Mouse (Mus musculus) embryonic stem cell, embryonic (primary cell): Measurements from ENCODE around the gene Timm50.

Source experiments
- CTCF ChIA-PET, 4 experiments: fragments of 300-600 bp in 2 of 4; fragments of 350-600 bp in 2 of 4; sonication (Branson Sonifier 250); formaldehyde crosslinking; loops; one replicate each; lab custom pipeline; 2022; ENCODE audit warnings: inconsistent platforms in 2 of 4; lab: Charles Lee
- POLR2A ChIA-PET, 4 experiments: fragments of 300-600 bp in 2 of 4; fragments of 350-600 bp in 2 of 4; sonication (Branson Sonifier 250); formaldehyde crosslinking; loops; one replicate each; lab custom pipeline; 2022; ENCODE audit warnings: antibody characterized with exemption in 4 of 4, inconsistent platforms in 1 of 4; lab: Charles Lee

Timm50 gene

GRCm38 (mm10) chr7:28341381-28341780 is 29.5 kb upstream of the Timm50 start:
- CTCF ChIA-PET, result interaction anchor here in 1 of 4 experiments (1.4 kb wide), 1 partner anchor 9 kb away, joined by 6 read pairs; the partner anchor contains the start of gene Rps16
- POLR2A ChIA-PET, result interaction anchor here (0.6 to 50.6 kb wide), 16 partner anchors 9 to 1749 kb away, joined by 3 to 1116 read pairs (median 4); partner anchors contain the start of genes Rps16 (in 4 of the 4), Med29 (in 2 of the 4), Paf1 (in 2 of the 4) and Zfp36 (in 2 of the 4)

- CTCF ChIA-PET, result interaction anchor here (0.5 to 3.1 kb wide), 27 partner anchors 8 to 259 kb away, joined by 3 to 29 read pairs (median 4); partner anchors contain the start of genes Selenov (in 2 of the 4), Dll3 (in 1 of the 4), Gmfg (in 1 of the 4) and Med29 (in 1 of the 4)
- POLR2A ChIA-PET, result interaction anchor here (0.5 to 50.6 kb wide), 85 partner anchors 8 to 1161 kb away, joined by 3 to 1116 read pairs (median 5); partner anchors contain the start of genes Rps16 (in 4 of the 4), Dll3 (in 3 of the 4), Med29 (in 3 of the 4) and Paf1 (in 3 of the 4)
Measured at GRCm38 (mm10) chr7:28339213-28339917, 27.5 kb upstream of the Timm50 start.

GRCm38 (mm10) chr7:28338108-28338998 is 26.5 kb upstream of the Timm50 start, which contains the start of gene Supt5:
Gene Supt5 (minus strand): TSS chr7:28338746.
- ChIA-PET CTCF (interaction anchor here in 3 of 4 experiments (0.6 to 3.1 kb wide), 18 partner anchors 8 to 260 kb away, joined by 3 to 29 read pairs (median 3); partner anchors contain the start of genes Dll3 (in 1 of the 3), Med29 (in 1 of the 3), Paf1 (in 1 of the 3) and Pak4 (in 1 of the 3)), POLR2A (interaction anchor here (0.6 to 50.6 kb wide), 82 partner anchors 8 to 1160 kb away, joined by 3 to 1116 read pairs (median 5); partner anchors contain the start of genes Rps16 (in 4 of the 4), Dll3 (in 3 of the 4), Med29 (in 3 of the 4) and Paf1 (in 3 of the 4))

- ChIA-PET CTCF (interaction anchor here in 1 of 4 experiments (0.9 to 1.5 kb wide), 2 partner anchors 9 kb away, joined by 3 to 4 read pairs; no protein-coding TSS in a partner anchor), POLR2A (interaction anchor here in 3 of 4 experiments (0.9 to 50.6 kb wide), 11 partner anchors 10 to 57 kb away, joined by 3 to 1116 read pairs (median 6); partner anchors contain the start of genes Rps16 (in 3 of the 3), Med29 (in 2 of the 3), Paf1 (in 2 of the 3) and Plekhg2 (in 1 of the 3))
Measured at GRCm38 (mm10) chr7:28335471-28335870, 23.6 kb upstream of the Timm50 start.

- CTCF ChIA-PET, result interaction anchor here in 1 of 4 experiments (0.6 to 1.5 kb wide), 2 partner anchors 10 to 66 kb away, joined by 3 to 4 read pairs; no protein-coding TSS in a partner anchor
- POLR2A ChIA-PET, result interaction anchor here in 3 of 4 experiments (0.5 to 50.6 kb wide), 14 partner anchors 9 to 1145 kb away, joined by 3 to 1116 read pairs (median 6); partner anchors contain the start of genes Rps16 (in 3 of the 3), Dll3 (in 1 of the 3), Med29 (in 1 of the 3) and Paf1 (in 1 of the 3)
Measured at GRCm38 (mm10) chr7:28334534-28334933, 22.7 kb upstream of the Timm50 start.

- ChIA-PET CTCF (no interaction called here), POLR2A (interaction anchor here in 3 of 4 experiments (0.7 to 50.6 kb wide), 10 partner anchors 10 to 404 kb away, joined by 3 to 1116 read pairs (median 7); partner anchors contain the start of genes Rps16 (in 2 of the 3), Supt5 (in 2 of the 3), Med29 (in 1 of the 3) and Paf1 (in 1 of the 3))
Measured at GRCm38 (mm10) chr7:28328260-28328659, 16.4 kb upstream of the Timm50 start.

- CTCF ChIA-PET, result interaction anchor here (0.5 to 2.3 kb wide), 19 partner anchors 9 to 90 kb away, joined by 3 to 15 read pairs (median 3); partner anchors contain the start of genes Selenov (in 2 of the 4), Supt5 (in 2 of the 4) and Dll3 (in 1 of the 4)
Measured at GRCm38 (mm10) chr7:28326457-28326856, 14.6 kb upstream of the Timm50 start.

GRCm38 (mm10) chr7:28325293-28325692 is 13.4 kb upstream of the Timm50 start:
- ChIA-PET POLR2A (interaction anchor here (0.5 to 50.6 kb wide), 13 partner anchors 8 to 65 kb away, joined by 3 to 1116 read pairs (median 6); partner anchors contain the start of genes Supt5 (in 4 of the 4), Rps16 (in 2 of the 4), Med29 (in 1 of the 4) and Paf1 (in 1 of the 4)), CTCF (interaction anchor here in 2 of 4 experiments (0.5 to 2.3 kb wide), 3 partner anchors 20 to 236 kb away, joined by 3 to 12 read pairs (median 4); partner anchors contain the start of gene Dll3 (in 1 of the 2))

More at GRCm38 (mm10) chr7:28326457-28326856, 14.6 kb upstream of the Timm50 start:
- POLR2A ChIA-PET, result interaction anchor here (0.6 to 50.6 kb wide), 17 partner anchors 10 to 153 kb away, joined by 3 to 1116 read pairs (median 6); partner anchors contain the start of genes Rps16 (in 4 of the 4), Supt5 (in 4 of the 4), Med29 (in 1 of the 4) and Paf1 (in 1 of the 4)

- ChIA-PET POLR2A (interaction anchor here in 3 of 4 experiments (0.6 to 50.6 kb wide), 14 partner anchors 8 to 71 kb away, joined by 3 to 1116 read pairs (median 4); partner anchors contain the start of genes Med29 (in 3 of the 3), Paf1 (in 3 of the 3), Rps16 (in 2 of the 3) and Dll3 (in 1 of the 3)), CTCF (interaction anchor here in 1 of 4 experiments (0.6 kb wide), 1 partner anchor 12 kb away, joined by 4 read pairs; no protein-coding TSS in a partner anchor)
Measured at GRCm38 (mm10) chr7:28321974-28322720, 10.3 kb upstream of the Timm50 start.

GRCm38 (mm10) chr7:28318714-28319113 is 6.8 kb upstream of the Timm50 start:
- ChIA-PET CTCF (no interaction called here), POLR2A (interaction anchor here in 3 of 4 experiments (0.6 to 2.3 kb wide), 14 partner anchors 9 to 35 kb away, joined by 3 to 12 read pairs (median 4); partner anchors contain the start of genes Rps16 (in 2 of the 3), Dll3 (in 1 of the 3) and Supt5 (in 1 of the 3))

GRCm38 (mm10) chr7:28318036-28318435 is 6.2 kb upstream of the Timm50 start:
- POLR2A ChIA-PET, result interaction anchor here in 2 of 4 experiments (0.9 to 2.0 kb wide), 6 partner anchors 9 to 21 kb away, joined by 3 to 12 read pairs (median 4); partner anchors contain the start of gene Supt5 (in 1 of the 2)
- CTCF ChIA-PET, result no interaction called here

GRCm38 (mm10) chr7:28311151-28311925 is 534 bp downstream of the Timm50 start:
- CTCF ChIA-PET, result interaction anchor here in 2 of 4 experiments (0.6 to 0.8 kb wide), 3 partner anchors 23 to 485 kb away, joined by 3 to 10 read pairs (median 5); no protein-coding TSS in a partner anchor
- POLR2A ChIA-PET, result interaction anchor here in 2 of 4 experiments (1.0 to 5.3 kb wide), 5 partner anchors 26 to 64 kb away, joined by 3 to 36 read pairs (median 5); partner anchors contain the start of genes Rps16 (in 1 of the 2) and Supt5 (in 1 of the 2)

GRCm38 (mm10) chr7:28309737-28310136 is 2.1 kb downstream of the Timm50 start:
- POLR2A ChIA-PET, result interaction anchor here in 2 of 4 experiments (0.5 to 2.2 kb wide), 9 partner anchors 8 to 127 kb away, joined by 3 to 11 read pairs (median 3); partner anchors contain the start of genes Dll3 (in 1 of the 2), Gmfg (in 1 of the 2) and Rps16 (in 1 of the 2)

GRCm38 (mm10) chr7:28306216-28306615 is 5.7 kb downstream of the Timm50 start:
- ChIA-PET POLR2A (interaction anchor here in 2 of 4 experiments (0.5 to 1.7 kb wide), 5 partner anchors 10 to 44 kb away, joined by 3 to 5 read pairs (median 3); partner anchors contain the start of gene Rps16 (in 1 of the 2)), CTCF (no interaction called here)

More at GRCm38 (mm10) chr7:28309737-28310136, 2.1 kb downstream of the Timm50 start:
- CTCF ChIA-PET, result no interaction called here
